Mouse (Mus musculus): ENCODE results near the gene Itpk1. TPM values are rescaled to one million over a fixed set of nuclear protein-coding genes. Genes with fewer than 3 reads are reported as not detected.

The Itpk1 gene
- polyA plus RNA-seq, 1 experiment from 2014 or later, result 38.7 TPM

DNA sequence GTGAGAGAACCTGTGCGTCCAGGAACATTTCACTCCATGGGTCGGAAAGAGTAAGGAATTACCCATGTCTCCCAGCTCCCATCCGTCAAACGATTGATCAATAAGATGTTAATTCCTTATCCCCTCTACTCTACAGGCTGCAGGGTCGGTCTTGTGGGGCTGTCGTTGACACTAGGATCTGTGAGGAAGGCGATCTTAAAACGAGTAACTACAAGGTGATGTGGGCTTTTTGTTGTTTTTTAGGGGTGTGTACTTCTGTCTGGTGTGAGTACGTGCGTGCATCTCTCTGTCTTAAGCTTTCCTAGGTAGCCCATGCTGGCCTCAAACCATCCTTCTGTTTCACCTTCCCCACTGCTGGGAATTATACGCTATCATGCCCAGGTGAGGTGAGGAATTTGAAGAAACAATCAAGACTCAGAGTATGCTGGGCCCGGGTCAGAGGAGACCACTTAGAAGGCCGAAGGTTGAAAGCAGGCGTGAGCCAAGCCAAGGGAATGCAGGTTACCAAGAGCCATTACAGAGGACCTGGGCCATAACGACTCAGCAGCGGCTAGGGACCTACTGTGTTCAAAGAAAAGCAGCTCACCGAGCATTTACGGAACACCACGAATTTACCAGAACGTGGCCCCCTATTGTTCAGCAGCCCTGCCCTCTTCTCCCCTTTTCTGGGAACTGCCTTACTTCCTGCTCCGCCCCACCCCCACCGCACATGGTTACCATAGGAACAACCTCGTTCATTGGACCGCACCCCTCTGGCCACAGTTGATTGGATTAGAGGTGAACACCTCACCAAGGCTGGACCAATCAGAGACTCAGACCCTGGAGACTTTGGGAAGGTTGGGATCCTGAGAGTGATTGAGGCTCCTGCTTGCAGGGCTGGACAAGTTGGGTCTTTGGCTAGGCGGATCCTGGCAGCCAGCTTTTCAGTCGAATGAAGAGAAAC, 25.4 kb upstream of the Itpk1 start:
- peak overlapping the region; percentile 25 for H3K4me3 ChIP-seq
- no peaks in the 10 kb centered on the region for H3K27me3 ChIP-seq
- peak overlapping the region; percentile 57 for H3K4me2 ChIP-seq
- H3K9ac ChIP-seq, result peak overlapping the region; percentile 28; the same call in 1 of the 2 replicates
- no peaks in the 10 kb centered on the region for H3K36me3 ChIP-seq (ENCODE audit: poor library complexity, severe bottlenecking)
- 31% methylated on average over 26 of the region's 26 CpGs for WGBS
- ATAC-seq, result peak; percentile 99
- peaks cover 28% of the 10 kb centered on the region for H3K4me1 ChIP-seq
- peak overlapping the region; percentile 88 for H3K27ac ChIP-seq
- no peaks in the 10 kb centered on the region for H3K9me3 ChIP-seq (replicated peaks)

DNA sequence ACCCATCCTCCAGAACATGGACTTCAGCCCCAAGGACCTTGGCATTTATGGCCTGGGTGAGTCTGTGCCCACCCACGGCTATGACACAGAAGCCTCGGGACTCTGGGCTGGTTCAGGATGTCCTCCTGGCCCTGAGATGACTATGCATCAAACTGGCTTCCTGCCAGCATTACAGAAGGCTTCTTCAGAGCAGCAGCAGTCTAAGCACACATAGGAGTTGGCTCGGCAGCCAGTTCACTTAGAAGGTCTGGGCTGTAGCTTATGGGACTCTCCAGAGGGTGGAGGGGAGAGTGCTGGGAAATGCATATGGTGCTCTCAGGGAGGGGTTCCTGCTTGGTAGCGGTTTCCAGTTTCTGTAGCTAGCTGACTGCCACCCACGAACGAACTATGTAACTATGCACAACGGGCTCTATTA, 21.0 kb upstream of the Itpk1 start:
- H3K36me3 ChIP-seq (ENCODE audit: poor library complexity, severe bottlenecking), result no peaks in the 10 kb centered on the region
- no peaks in the 10 kb centered on the region for H3K9me3 ChIP-seq (replicated peaks)
- no peak overlapping the region for H3K4me2 ChIP-seq
- no peak overlapping the region for H3K27ac ChIP-seq
- 87% methylated on average over 7 of the region's 7 CpGs for WGBS
- no peak for ATAC-seq
- H3K9ac ChIP-seq, result no peak overlapping the region
- H3K4me1 ChIP-seq, result peaks cover 17% of the 10 kb centered on the region
- H3K27me3 ChIP-seq, result no peaks in the 10 kb centered on the region
- H3K4me3 ChIP-seq, result no peak overlapping the region

DNA sequence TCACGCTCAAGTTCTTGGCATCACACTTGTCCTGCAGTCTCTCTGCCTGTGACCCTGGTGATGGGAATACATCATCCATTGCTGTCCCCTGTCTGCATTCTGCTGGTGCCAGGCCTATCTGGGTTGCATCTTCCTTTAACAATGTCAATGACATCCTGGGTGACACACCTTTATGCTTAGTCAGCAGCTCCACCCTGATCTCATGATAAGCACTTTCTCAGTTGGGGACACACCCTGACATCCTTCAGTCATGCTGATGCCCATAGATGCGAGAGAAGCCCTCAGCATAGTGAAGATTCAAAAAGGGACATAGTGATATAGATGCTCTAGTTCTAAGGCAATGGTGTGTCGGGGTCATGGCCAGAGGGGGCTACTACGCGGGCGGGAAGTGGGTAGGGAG, 20.4 kb upstream of the Itpk1 start:
- no peak overlapping the region for H3K4me2 ChIP-seq
- ATAC-seq, result no peak
- H3K27me3 ChIP-seq, result no peaks in the 10 kb centered on the region
- no peak overlapping the region for H3K9ac ChIP-seq
- H3K4me1 ChIP-seq, result peaks cover 11% of the 10 kb centered on the region
- no peak overlapping the region for H3K4me3 ChIP-seq
- H3K36me3 ChIP-seq (ENCODE audit: poor library complexity, severe bottlenecking), result no peaks in the 10 kb centered on the region
- no peaks in the 10 kb centered on the region for H3K9me3 ChIP-seq (replicated peaks)
- no peak overlapping the region for H3K27ac ChIP-seq
- 94% methylated on average over 6 of the region's 6 CpGs for WGBS

DNA sequence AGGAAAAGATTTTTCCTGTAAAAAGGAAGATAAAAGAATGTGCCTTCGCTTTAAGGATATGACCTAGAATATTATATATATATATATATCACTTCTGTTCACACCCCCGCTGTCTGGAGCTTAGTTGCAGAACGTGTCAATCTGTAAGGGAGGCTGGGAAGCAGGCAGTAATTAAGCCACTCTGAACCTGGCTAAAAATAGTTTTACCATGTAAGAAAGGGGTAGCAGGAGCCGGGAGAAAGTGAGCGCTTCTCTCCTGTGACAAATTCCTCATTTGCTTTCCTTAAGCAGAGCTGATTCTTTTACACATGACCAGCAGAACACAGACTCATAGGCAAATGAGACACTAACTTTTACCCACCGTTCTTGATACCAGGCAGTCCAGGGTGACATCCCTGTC, 19.1 kb upstream of the Itpk1 start:
- Histone ChIP-seq H3K27ac (0 out of 2 replicates have a peak overlapping the region, but pooled peaks have one; percentile 31), H3K27me3 (no peaks in the 10 kb centered on the region), H3K4me1 (peaks cover 7% of the 10 kb centered on the region; the same call in 1 of the 2 replicates), H3K9ac (no peak overlapping the region), H3K4me2 (no peak overlapping the region), H3K4me3 (no peak overlapping the region), H3K36me3 (ENCODE audit: poor library complexity, severe bottlenecking) (no peaks in the 10 kb centered on the region), H3K9me3 (replicated peaks) (no peaks in the 10 kb centered on the region)
- 73% methylated on average over 6 of the region's 6 CpGs for WGBS
- no peak; the same call in 1 of the 2 replicates for ATAC-seq

DNA sequence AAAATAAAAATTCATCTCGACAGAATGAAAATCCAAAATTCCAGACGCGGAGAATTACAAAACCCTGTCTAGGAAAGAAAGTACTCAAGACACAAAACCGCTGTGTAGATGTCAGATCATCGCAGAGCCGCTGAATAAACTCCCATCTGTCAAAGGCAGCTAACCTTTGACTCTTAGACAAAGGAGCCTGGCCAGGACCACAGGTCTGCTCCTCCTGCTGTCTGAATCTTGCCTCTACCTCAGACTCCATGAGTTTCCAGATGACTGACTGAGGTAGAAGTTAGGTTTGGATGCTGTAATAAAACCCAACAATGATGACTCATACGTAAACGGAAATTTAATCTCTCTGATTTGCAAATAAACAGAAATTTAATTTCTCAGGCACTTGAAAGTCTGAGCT, 18.2 kb upstream of the Itpk1 start:
- Histone ChIP-seq H3K9me3 (replicated peaks) (no peaks in the 10 kb centered on the region), H3K4me3 (no peak overlapping the region), H3K27ac (no peak overlapping the region), H3K36me3 (ENCODE audit: poor library complexity, severe bottlenecking) (no peaks in the 10 kb centered on the region), H3K27me3 (no peaks in the 10 kb centered on the region), H3K9ac (no peak overlapping the region), H3K4me2 (no peak overlapping the region), H3K4me1 (peaks cover 7% of the 10 kb centered on the region; the same call in 1 of the 2 replicates)
- ATAC-seq, result no peak
- 74% methylated on average over 8 of the region's 8 CpGs for WGBS

DNA sequence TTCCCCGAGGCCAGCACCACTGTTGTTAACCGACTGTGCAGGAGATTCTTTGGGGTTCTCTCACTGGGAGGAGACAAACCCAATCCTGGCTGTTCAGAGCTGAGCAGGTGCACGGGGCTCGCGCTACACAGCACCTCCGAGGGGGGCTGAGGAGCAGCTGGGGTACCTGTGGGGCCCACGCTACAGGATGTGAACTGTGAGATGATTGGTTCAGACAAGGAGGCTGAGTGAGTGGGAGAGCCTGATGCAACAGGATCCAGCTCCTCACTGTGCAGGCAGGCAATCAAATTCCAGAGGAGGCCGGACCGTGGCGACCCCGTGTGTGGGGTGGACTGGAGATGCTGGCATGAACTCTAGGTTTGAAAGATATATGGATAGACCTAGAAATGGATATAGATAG, 17.7 kb upstream of the Itpk1 start:
- peak; percentile 17; the same call in 1 of the 2 replicates for ATAC-seq
- Histone ChIP-seq H3K27ac (no peak overlapping the region), H3K4me1 (peaks cover 7% of the 10 kb centered on the region; the same call in 1 of the 2 replicates), H3K4me3 (no peak overlapping the region), H3K27me3 (no peaks in the 10 kb centered on the region), H3K9ac (no peak overlapping the region), H3K4me2 (no peak overlapping the region), H3K9me3 (replicated peaks) (no peaks in the 10 kb centered on the region), H3K36me3 (ENCODE audit: poor library complexity, severe bottlenecking) (no peaks in the 10 kb centered on the region)
- WGBS, result 55% methylated on average over 11 of the region's 11 CpGs

DNA sequence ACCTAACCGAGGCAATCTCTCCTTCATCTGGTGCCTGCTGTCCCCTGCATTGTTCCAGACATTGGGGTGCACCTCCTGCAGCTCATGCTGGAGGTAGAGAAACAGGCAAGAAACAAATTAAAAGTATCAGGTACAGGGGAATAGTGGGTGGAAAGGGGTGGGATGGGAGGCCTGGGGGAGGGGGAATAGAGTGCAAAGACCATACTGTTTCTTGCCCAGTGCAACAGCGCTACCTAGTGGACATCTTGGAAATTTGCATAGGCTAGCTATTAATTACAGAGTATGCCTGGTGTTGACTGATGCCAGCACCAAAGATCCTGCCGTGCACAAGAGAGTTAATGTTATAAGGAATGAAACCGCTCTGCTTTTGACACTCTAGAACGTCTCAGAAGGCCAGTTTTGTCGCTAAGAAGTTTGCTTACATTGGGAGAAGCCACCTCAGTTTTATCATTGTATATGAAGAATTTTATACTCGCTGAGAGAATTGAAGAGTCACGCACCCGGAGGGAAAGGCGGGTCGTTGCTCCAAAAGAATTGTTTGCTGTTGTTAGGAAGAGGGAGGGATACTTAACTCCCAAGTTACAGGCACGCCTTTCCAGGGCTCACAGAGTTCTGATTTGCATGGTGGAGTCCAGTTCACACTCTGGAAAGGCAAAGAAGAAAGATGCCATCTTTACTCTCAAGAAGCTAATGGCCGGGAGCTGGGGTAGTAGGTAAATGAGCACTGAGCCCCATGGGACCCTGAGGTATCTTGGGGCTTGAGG, 15.0 kb upstream of the Itpk1 start:
- no peak overlapping the region for H3K9ac ChIP-seq
- ATAC-seq, result peak; percentile 90
- H3K4me1 ChIP-seq, result peaks cover 4% of the 10 kb centered on the region; the same call in 1 of the 2 replicates
- no peaks in the 10 kb centered on the region for H3K9me3 ChIP-seq (replicated peaks)
- no peaks in the 10 kb centered on the region for H3K36me3 ChIP-seq (ENCODE audit: poor library complexity, severe bottlenecking)
- 27% methylated on average over 13 of the region's 13 CpGs for WGBS
- no peaks in the 10 kb centered on the region for H3K27me3 ChIP-seq
- H3K4me3 ChIP-seq, result no peak overlapping the region
- H3K27ac ChIP-seq, result no peak overlapping the region
- peak overlapping the region; percentile 12 for H3K4me2 ChIP-seq

DNA sequence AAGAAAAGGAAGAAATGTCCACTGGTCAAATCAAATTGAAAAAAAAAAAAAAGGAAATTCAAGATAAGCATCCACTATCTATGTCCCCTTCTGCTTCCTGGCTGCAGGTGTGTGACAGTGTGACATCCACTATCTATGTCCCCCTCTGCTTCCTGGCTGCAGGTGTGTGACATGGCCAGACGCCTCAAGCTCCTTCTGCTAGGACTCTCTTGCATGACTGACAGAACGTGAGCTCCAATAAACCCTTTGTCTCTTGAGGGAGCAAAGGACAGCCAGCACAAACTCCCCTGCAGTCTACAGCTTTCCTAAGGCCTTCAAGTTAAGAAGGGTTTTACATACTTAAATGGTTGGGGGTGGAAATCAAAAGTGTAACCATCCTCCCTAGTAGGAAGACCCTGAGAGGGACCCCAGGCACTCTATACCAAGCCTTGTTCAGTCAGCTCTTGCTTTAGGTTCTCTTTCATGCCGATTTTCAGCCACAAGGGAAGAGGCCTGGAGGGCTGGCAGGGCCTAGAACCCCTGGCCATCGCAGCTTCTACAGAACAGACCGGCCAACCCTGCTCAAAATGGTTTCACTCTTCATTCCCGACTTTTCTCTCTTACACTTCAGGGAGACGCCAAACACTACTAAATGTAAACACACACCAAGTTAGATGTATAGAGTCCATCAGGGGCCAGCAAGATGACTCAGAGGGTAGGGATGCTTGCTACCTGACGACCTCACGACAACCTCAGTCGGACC, 10.1 kb upstream of the Itpk1 start:
- Histone ChIP-seq H3K4me3 (no peak overlapping the region), H3K36me3 (ENCODE audit: poor library complexity, severe bottlenecking) (no peaks in the 10 kb centered on the region), H3K9me3 (replicated peaks) (no peaks in the 10 kb centered on the region), H3K9ac (no peak overlapping the region), H3K27ac (no peak overlapping the region), H3K4me1 (peaks cover 2% of the 10 kb centered on the region; the same call in 1 of the 2 replicates), H3K4me2 (no peak overlapping the region), H3K27me3 (no peaks in the 10 kb centered on the region)
- WGBS, result 82% methylated on average over 10 of the region's 10 CpGs
- no peak for ATAC-seq

DNA sequence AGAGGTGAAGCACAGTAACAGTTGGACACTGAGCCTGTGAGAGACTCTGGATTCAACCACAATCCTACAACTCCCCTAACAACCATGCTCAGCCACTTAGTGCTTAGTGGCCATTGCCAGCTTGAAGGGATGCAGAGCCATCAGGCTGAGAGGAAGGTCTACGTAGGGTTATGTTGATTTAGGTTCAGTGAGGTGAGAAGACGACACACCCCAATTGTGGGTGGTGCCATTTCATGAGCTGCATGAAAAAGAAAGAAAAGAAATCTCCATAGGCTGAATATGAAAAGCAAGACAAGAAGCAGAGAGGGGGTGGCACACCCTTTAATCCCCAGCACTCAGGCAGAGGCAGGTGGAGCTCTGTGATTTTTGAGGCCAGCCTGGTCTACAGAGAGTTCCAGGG, 9.4 kb upstream of the Itpk1 start:
- H3K9ac ChIP-seq, result no peak overlapping the region
- H3K4me2 ChIP-seq, result no peak overlapping the region
- no peak for ATAC-seq
- WGBS, result 75% methylated on average over 2 of the region's 2 CpGs
- H3K4me1 ChIP-seq, result no peaks in the 10 kb centered on the region
- no peaks in the 10 kb centered on the region for H3K36me3 ChIP-seq (ENCODE audit: poor library complexity, severe bottlenecking)
- H3K27me3 ChIP-seq, result no peaks in the 10 kb centered on the region
- no peak overlapping the region for H3K27ac ChIP-seq
- no peak overlapping the region for H3K4me3 ChIP-seq
- H3K9me3 ChIP-seq (replicated peaks), result no peaks in the 10 kb centered on the region

DNA sequence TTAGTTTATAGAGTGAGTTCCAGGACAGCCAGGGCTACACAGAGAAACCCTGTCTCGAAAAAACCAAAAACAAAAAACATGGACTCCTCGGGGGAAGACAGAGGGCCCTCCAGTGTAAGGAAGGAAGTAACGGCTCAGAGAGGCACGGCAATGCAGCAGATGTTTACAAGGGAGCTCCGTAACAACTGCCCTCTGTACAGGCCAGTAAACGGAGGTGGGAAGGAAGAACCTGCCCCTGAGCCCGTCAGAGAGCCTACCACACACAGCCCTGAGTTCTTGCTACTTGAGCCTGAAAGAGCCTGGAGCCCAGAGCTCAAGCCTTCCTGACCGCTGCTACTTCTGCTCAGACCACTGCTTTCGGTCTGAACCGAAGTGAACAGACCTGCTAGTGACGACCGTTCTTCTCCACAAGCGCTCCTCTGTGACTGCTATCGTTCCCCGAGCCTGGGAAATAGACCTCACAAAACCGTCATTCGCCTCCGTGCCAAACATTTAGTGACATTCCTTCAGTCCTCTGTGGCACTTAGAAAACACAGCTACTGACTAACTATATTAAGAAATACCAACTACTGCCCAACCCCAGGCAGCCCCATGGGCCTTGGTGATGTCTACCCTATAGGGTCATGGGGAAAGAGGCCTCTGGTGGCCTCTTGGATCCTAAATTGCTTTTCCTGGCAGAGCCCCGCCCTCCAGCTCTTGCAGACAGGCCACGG, 8.6 kb upstream of the Itpk1 start:
- H3K9ac ChIP-seq, result no peak overlapping the region
- no peak for ATAC-seq
- no peaks in the 10 kb centered on the region for H3K9me3 ChIP-seq (replicated peaks)
- H3K4me2 ChIP-seq, result no peak overlapping the region
- H3K36me3 ChIP-seq (ENCODE audit: poor library complexity, severe bottlenecking), result no peaks in the 10 kb centered on the region
- no peak overlapping the region for H3K4me3 ChIP-seq
- H3K4me1 ChIP-seq, result no peaks in the 10 kb centered on the region
- 84% methylated on average over 20 of the region's 20 CpGs for WGBS
- no peak overlapping the region for H3K27ac ChIP-seq
- no peaks in the 10 kb centered on the region for H3K27me3 ChIP-seq

DNA sequence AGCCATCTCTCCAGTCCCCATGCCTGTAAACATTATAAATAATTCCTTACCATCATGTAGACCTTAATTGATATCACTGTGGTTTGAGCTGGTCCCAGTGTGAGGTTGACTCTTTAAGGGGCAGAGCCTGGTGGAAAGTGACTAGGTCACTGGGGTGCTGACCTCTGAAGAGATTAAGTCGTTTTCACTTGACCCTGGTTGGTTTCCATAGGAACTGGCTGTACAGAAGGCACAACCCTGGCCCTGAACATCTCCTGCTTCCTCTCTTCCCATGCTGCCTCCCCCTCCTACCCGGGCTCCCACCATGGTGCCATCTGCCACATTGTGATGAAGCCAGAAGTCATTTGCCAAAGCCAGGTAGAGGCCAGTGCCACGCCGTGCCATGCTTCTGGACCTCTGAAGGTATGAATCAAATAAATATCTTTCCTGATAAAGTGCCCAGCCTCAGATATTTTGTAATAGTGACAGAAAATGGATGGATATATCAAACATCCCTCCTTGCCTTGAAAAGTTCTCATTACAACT, 6.2 kb upstream of the Itpk1 start:
- no peak overlapping the region for H3K9ac ChIP-seq
- H3K27ac ChIP-seq, result no peak overlapping the region
- H3K27me3 ChIP-seq, result no peaks in the 10 kb centered on the region
- no peak overlapping the region for H3K4me2 ChIP-seq
- ATAC-seq, result no peak
- H3K9me3 ChIP-seq (replicated peaks), result no peaks in the 10 kb centered on the region
- H3K36me3 ChIP-seq (ENCODE audit: poor library complexity, severe bottlenecking), result no peaks in the 10 kb centered on the region
- peaks cover 2% of the 10 kb centered on the region for H3K4me1 ChIP-seq
- H3K4me3 ChIP-seq, result no peak overlapping the region
- 57% methylated on average over 4 of the region's 4 CpGs for WGBS

Data from forebrain, embryonic 13.5 days (tissue).